Mouse (Mus musculus) liver, embryonic 14.5 days (tissue): ENCODE results near the gene Ier3. TPM values are rescaled to one million over a fixed set of nuclear protein-coding genes. Genes with fewer than 3 reads are reported as not detected.

Source experiments
- ATAC-seq: fragments of 200-750 bp; cut with Nextera tagmentation; 2 replicates; pipeline ENCODE4 v1.8.0; 2017; ENCODE audit warnings: moderate number of reproducible peaks, mild to moderate bottlenecking, moderate library complexity; ENCODE audit not compliant: insufficient read depth
- DNase-seq, 3 experiments: peaks; one replicate each; pipeline ENCODE4 v3.0.0-alpha.2; 2012 to 2013; ENCODE audit warnings: low read depth in 3 of 3, low spot score in 3 of 3
- H3K27ac ChIP-seq: fragments of 300-500 bp; sonication (generic); 2 replicates; pipeline ENCODE4 v1.5.1; 2014; ENCODE audit warnings: moderate library complexity, mild to moderate bottlenecking, control low read depth, inconsistent platforms
- H3K27me3 ChIP-seq: fragments of 300-500 bp; sonication (generic); 2 replicates; pipeline ENCODE4 v1.6.1; 2014; ENCODE audit warnings: mild to moderate bottlenecking, low read length, moderate library complexity; ENCODE audit not compliant: control insufficient read depth, insufficient read depth
- H3K36me3 ChIP-seq: fragments of 300-500 bp; sonication (generic); replicated peaks from 2 replicates; pipeline ENCODE4 v1.6.1; 2014; ENCODE audit warnings: low read depth; ENCODE audit not compliant: control insufficient read depth, insufficient read depth
- H3K4me1 ChIP-seq, 2 experiments: fragments of 200-500 bp in 1 of 2; fragments of 300-500 bp in 1 of 2; sonication (generic) in 1 of 2; replicated peaks; 2 replicates each; pipeline ENCODE4 v1.6.1; 2012 to 2014; ENCODE audit warnings: antibody characterized with exemption in 1 of 2, inconsistent platforms in 1 of 2, low read length in 1 of 2; ENCODE audit not compliant: control insufficient read depth in 2 of 2, insufficient read depth in 2 of 2
- H3K4me2 ChIP-seq: fragments of 300-500 bp; sonication (generic); 2 replicates; pipeline ENCODE4 v1.6.1; 2014; ENCODE audit warnings: low read depth, mild to moderate bottlenecking, control low read depth, moderate library complexity
- H3K4me3 ChIP-seq, 2 experiments: fragments of 200-500 bp in 1 of 2; fragments of 300-500 bp in 1 of 2; sonication (generic) in 1 of 2; 2 replicates each; pipeline ENCODE4 v1.5.1; 2012 to 2014; ENCODE audit warnings: low read depth in 2 of 2, low read length in 2 of 2, mild to moderate bottlenecking in 2 of 2, control low read depth in 1 of 2, inconsistent platforms in 1 of 2, moderate library complexity in 1 of 2; ENCODE audit not compliant: insufficient read depth in 1 of 2
- H3K9ac ChIP-seq: fragments of 300-500 bp; sonication (generic); replicated peaks from 2 replicates; pipeline ENCODE4 v1.6.1; 2014; ENCODE audit warnings: mild to moderate bottlenecking, control low read depth, moderate library complexity
- H3K9me3 ChIP-seq: fragments of 300-500 bp; sonication (generic); 2 replicates; pipeline ENCODE4 v1.6.1; 2016; ENCODE audit warnings: low read length, mixed read lengths; ENCODE audit not compliant: control insufficient read depth
- CTCF ChIP-seq: IDR thresholded peaks from 2 replicates; pipeline ENCODE4 v1.5.1; 2016; ENCODE audit warnings: antibody characterized with exemption, low read depth, control low read depth
- EP300 ChIP-seq: IDR thresholded peaks from 2 replicates; pipeline ENCODE4 v1.6.1; 2016; ENCODE audit warnings: antibody characterized with exemption, low read depth
- WGBS: fragments of 180-500 bp; shearing (Covaris S2); extraction: QIAGEN DNeasy Blood & Tissue Kit; methylation state at CpG from one replicate; pipeline ENCODE4 v1.1.7; 2014; ENCODE audit not compliant: insufficient replicate concordance; 5-methylcytosine and 5-hydroxymethylcytosine counted together
- polyA plus RNA-seq, 2 experiments: library from polyadenylated mRNA; depleted of rRNA in 1 of 2; stranded (reverse) in 1 of 2; unstranded in 1 of 2; fragments of >200 nt; fragmentation: Nextera tagmentation in 1 of 2; extraction: Ambion mirVana in 1 of 2; gene quantifications; 2 replicates each; pipeline versions ENCODE4 v1.2.1 to v1.2.3; 2012 to 2014

The Ier3 gene
- polyA plus RNA-seq, 2 experiments = 11.0 to 11.6 TPM

- no peak overlapping the region for H3K27ac ChIP-seq
- no peak overlapping the region for H3K4me2 ChIP-seq
- peaks cover 2 to 18% of the 10 kb centered on the region in 2 experiments; a peak in 2 of 4 replicates for H3K4me1 ChIP-seq
- no peak for DNase-seq
- no peaks in the 10 kb centered on the region for H3K36me3 ChIP-seq
- TF ChIP-seq CTCF (no peak), EP300 (no peak)
- H3K9me3 ChIP-seq = no peaks in the 10 kb centered on the region
- ATAC-seq = no peak
- H3K9ac ChIP-seq = no peak overlapping the region
- H3K4me3 ChIP-seq = no peak overlapping the region
- H3K27me3 ChIP-seq = no peaks in the 10 kb centered on the region
Measured at GRCm38 (mm10) chr17:35787493-35787892, 34.0 kb upstream of the Ier3 start.

- Histone ChIP-seq H3K9me3 (no peaks in the 10 kb centered on the region), H3K4me1 (peaks cover 2 to 16% of the 10 kb centered on the region in 2 experiments; a peak in 2 of 4 replicates), H3K27me3 (no peaks in the 10 kb centered on the region), H3K4me2 (no peak overlapping the region), H3K4me3 (no peak overlapping the region), H3K27ac (no peak overlapping the region), H3K9ac (no peak overlapping the region), H3K36me3 (no peaks in the 10 kb centered on the region)
- DNase-seq (no peak), ATAC-seq (no peak)
- 24% methylated on average over 3 of the region's 3 CpGs for WGBS
- TF ChIP-seq EP300 (no peak), CTCF (no peak)
Measured at GRCm38 (mm10) chr17:35788025-35788424, 33.5 kb upstream of the Ier3 start.

GRCm38 (mm10) chr17:35790933-35791332 lies 30.6 kb upstream of the Ier3 start:
- DNase-seq (no peak), ATAC-seq (no peak)
- Histone ChIP-seq H3K4me3 (no peak overlapping the region), H3K27ac (no peak overlapping the region), H3K4me2 (no peak overlapping the region), H3K36me3 (no peaks in the 10 kb centered on the region), H3K9me3 (no peaks in the 10 kb centered on the region), H3K4me1 (peaks cover 3 to 13% of the 10 kb centered on the region in 2 experiments; a peak in 3 of 4 replicates), H3K9ac (no peak overlapping the region), H3K27me3 (no peaks in the 10 kb centered on the region)
- WGBS = 64% methylated on average over 4 of the region's 4 CpGs
- TF ChIP-seq CTCF (no peak), EP300 (no peak)

GRCm38 (mm10) chr17:35792837-35793236 lies 28.6 kb upstream of the Ier3 start:
- no peaks in the 10 kb centered on the region for H3K36me3 ChIP-seq
- WGBS = 54% methylated on average over 2 of the region's 2 CpGs
- ATAC-seq = no peak
- no peak overlapping the region for H3K4me3 ChIP-seq
- H3K4me1 ChIP-seq = peaks cover 2 to 20% of the 10 kb centered on the region in 2 experiments; a peak in 3 of 4 replicates
- H3K27ac ChIP-seq = no peak overlapping the region
- H3K27me3 ChIP-seq = no peaks in the 10 kb centered on the region
- no peak overlapping the region for H3K9ac ChIP-seq
- DNase-seq = no peak
- TF ChIP-seq CTCF (no peak), EP300 (no peak)
- H3K9me3 ChIP-seq = no peaks in the 10 kb centered on the region
- no peak overlapping the region for H3K4me2 ChIP-seq

- ATAC-seq = peak; percentile 67
- Histone ChIP-seq H3K4me2 (no peak overlapping the region), H3K27ac (no peak overlapping the region)
Measured at GRCm38 (mm10) chr17:35795099-35795498, 26.4 kb upstream of the Ier3 start.

More at GRCm38 (mm10) chr17:35795099-35795498, 26.4 kb upstream of the Ier3 start:
- H3K27me3 ChIP-seq = no peaks in the 10 kb centered on the region
- peaks cover 2 to 20% of the 10 kb centered on the region in 2 experiments; a peak in 3 of 4 replicates for H3K4me1 ChIP-seq
- no peak for DNase-seq
- TF ChIP-seq EP300 = peak; percentile 70
- TF ChIP-seq CTCF = no peak
- WGBS = 13% methylated on average over 2 of the region's 2 CpGs
- no peak overlapping the region for H3K9ac ChIP-seq
- no peaks in the 10 kb centered on the region for H3K9me3 ChIP-seq
- no peaks in the 10 kb centered on the region for H3K36me3 ChIP-seq
- no peak overlapping the region for H3K4me3 ChIP-seq
